Mouse (Mus musculus) lung, postnatal 36 days (tissue): Measurements from ENCODE around the gene B4galt1.
A peak's percentile ranks its signal among the peaks of the same experiment; 100 is the strongest.

Experiments used
- DNase-seq: peaks from one replicate; pipeline ENCODE4 v3.0.0; 2022; ENCODE audit warnings: mixed read lengths

Gene B4galt1

GRCm38 (mm10) chr4:40815120-40815519 is 38.7 kb downstream of the B4galt1 start:
- DNase-seq, result no peak

- no peak for DNase-seq
These were observed 39.4 kb downstream of the B4galt1 start for GRCm38 (mm10) chr4:40814359-40814758.

- no peak for DNase-seq
These were observed 40.9 kb downstream of the B4galt1 start for GRCm38 (mm10) chr4:40812891-40813290.

- DNase-seq, result no peak
These were observed 43.3 kb downstream of the B4galt1 start for GRCm38 (mm10) chr4:40810481-40810880.

GRCm38 (mm10) chr4:40807382-40807781 is 46.4 kb downstream of the B4galt1 start:
- DNase-seq, result no peak

- no peak for DNase-seq
These were observed 48.4 kb downstream of the B4galt1 start for GRCm38 (mm10) chr4:40805401-40805800.

GRCm38 (mm10) chr4:40802787-40803186 is 51.0 kb downstream of the B4galt1 start:
- DNase-seq, result no peak

GRCm38 (mm10) chr4:40801908-40802307 is 51.9 kb downstream of the B4galt1 start:
- no peak for DNase-seq

- DNase-seq, result no peak
These were observed 52.9 kb downstream of the B4galt1 start for GRCm38 (mm10) chr4:40800873-40801272.

- DNase-seq, result peak; percentile 63
These were observed 54.8 kb downstream of the B4galt1 start for GRCm38 (mm10) chr4:40798833-40799555.

- DNase-seq, result no peak
These were observed 58.0 kb downstream of the B4galt1 start for GRCm38 (mm10) chr4:40795761-40796160.

- DNase-seq, result no peak
These were observed 59.5 kb downstream of the B4galt1 start for GRCm38 (mm10) chr4:40794320-40794719.

- peak; percentile 28 for DNase-seq
These were observed 62.6 kb downstream of the B4galt1 start for GRCm38 (mm10) chr4:40791176-40791575.

GRCm38 (mm10) chr4:40786578-40786977 is 67.2 kb downstream of the B4galt1 start:
- DNase-seq, result no peak

GRCm38 (mm10) chr4:40785620-40786166 is 68.1 kb downstream of the B4galt1 start:
- DNase-seq, result no peak

- peak; percentile 75 for DNase-seq
These were observed 69.1 kb downstream of the B4galt1 start for GRCm38 (mm10) chr4:40784556-40785169.

GRCm38 (mm10) chr4:40783049-40783448 is 70.8 kb downstream of the B4galt1 start:
- DNase-seq, result no peak

GRCm38 (mm10) chr4:40781797-40782495 is 71.9 kb downstream of the B4galt1 start:
- DNase-seq, result no peak

- peak; percentile 81 for DNase-seq
These were observed 72.7 kb downstream of the B4galt1 start for GRCm38 (mm10) chr4:40781143-40781542.

- DNase-seq, result peak; percentile 64
These were observed 75.1 kb downstream of the B4galt1 start for GRCm38 (mm10) chr4:40778656-40779055.

GRCm38 (mm10) chr4:40777116-40777515 is 76.7 kb downstream of the B4galt1 start:
- peak; percentile 25 for DNase-seq

GRCm38 (mm10) chr4:40776416-40776815 is 77.4 kb downstream of the B4galt1 start:
- DNase-seq, result peak; percentile 54
